Mouse (Mus musculus) liver, postnatal 0 days (tissue): ENCODE measurements around the gene Thsd4.

ENCODE experiments used
- CTCF ChIP-seq: sonication (generic); IDR thresholded peaks from 2 replicates; pipeline ENCODE4 v1.5.1; 2016; ENCODE audit warnings: antibody characterized with exemption, low read depth
- EP300 ChIP-seq: IDR thresholded peaks from 2 replicates; pipeline ENCODE4 v1.6.1; 2016; ENCODE audit warnings: antibody characterized with exemption, low read depth, mild to moderate bottlenecking

GRCm38 (mm10) chr9:60220431-60220830 lies 301.4 kb downstream of the Thsd4 start:
- TF ChIP-seq CTCF (no peak), EP300 (no peak)
